In the genomic region with DNA sequence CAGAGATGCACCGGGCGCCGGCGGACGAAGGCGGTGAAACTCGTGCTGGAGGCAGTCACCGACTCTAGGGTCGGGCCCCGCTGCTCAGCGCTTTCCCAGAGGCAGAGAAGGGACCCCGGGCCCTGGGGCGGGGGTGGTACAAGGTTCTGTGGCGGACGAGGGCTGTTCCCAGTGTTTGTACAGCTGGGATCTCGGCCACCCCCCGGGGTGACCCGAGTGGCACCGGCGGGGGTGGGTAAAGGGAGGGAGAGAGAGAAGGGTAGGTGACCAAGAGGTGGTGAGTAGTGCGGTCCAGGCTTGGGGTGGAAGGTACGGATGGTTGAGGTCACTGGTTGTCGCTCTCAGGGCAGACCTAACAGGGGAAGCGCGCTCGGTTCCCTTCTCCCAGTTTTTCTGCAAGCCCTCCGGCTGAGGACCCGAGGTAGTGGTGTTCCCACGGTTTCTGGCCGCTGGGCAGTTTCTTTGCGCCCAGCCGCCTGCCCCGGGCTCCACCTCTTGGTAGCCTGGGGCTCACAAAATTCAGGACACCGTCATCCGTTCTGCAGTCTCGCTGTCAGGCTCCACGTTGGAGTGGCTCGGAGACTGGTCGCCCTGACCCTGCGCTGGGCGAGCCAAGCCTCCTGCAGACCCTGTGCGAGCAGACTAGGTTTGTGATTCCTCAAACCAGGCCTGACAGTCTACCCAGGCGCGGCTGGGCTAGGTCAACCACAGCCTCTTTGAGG, we compare ENCODE assay signal across 8 mouse cellular contexts.
A peak's percentile ranks its signal among the peaks of the same experiment; 100 is the strongest.
DNase-seq lines count a peak whose midpoint lies in the region; ATAC-seq lines count a peak whose summit lies in the region.

No protein-coding gene starts in this region.

- 11% methylated on average over 44 of the region's 44 CpGs for WGBS in heart, embryonic 16.5 days
- 2% methylated on average over 42 of the region's 44 CpGs for WGBS in hindbrain, embryonic 13.5 days
- 1% methylated on average over 44 of the region's 44 CpGs for WGBS in midbrain, embryonic 12.5 days

- intact Hi-C loops in heart, postnatal 36 days (cut with DNase I) = no loop called here

- H3K27me3 ChIP-seq in heart, embryonic 16.5 days (ENCODE audit: control insufficient read depth, insufficient read depth, low read length) = peaks cover 62% of the 10 kb centered on the region
- H3K27me3 ChIP-seq in hindbrain, embryonic 13.5 days = peaks cover 91% of the 10 kb centered on the region
- H3K27me3 ChIP-seq in midbrain, embryonic 12.5 days = peaks cover 85% of the 10 kb centered on the region

- H3K4me2 ChIP-seq in heart, embryonic 16.5 days (ENCODE audit: low read depth, low read length) = peak overlapping the region; percentile 91
- peak overlapping the region; percentile 86 for H3K4me2 ChIP-seq in hindbrain, embryonic 13.5 days
- peak overlapping the region; percentile 84 for H3K4me2 ChIP-seq in midbrain, embryonic 12.5 days (replicated peaks)

- ATAC-seq in heart, embryonic 16.5 days (replicated peaks; ENCODE audit: extremely low read depth, insufficient read depth, low FRiP score) = no peak
- peak; percentile 52 for ATAC-seq in hindbrain, embryonic 13.5 days (ENCODE audit: low FRiP score)
- ATAC-seq in midbrain, embryonic 12.5 days (ENCODE audit: low FRiP score, low read depth) = peak; percentile 64
- no peak for ATAC-seq in activated CD4-positive, CD25-positive, alpha-beta regulatory T cell, adult 4 months

- H3K27ac ChIP-seq in heart, embryonic 16.5 days (ENCODE audit: low read length) = no peak overlapping the region
- no peak overlapping the region for H3K27ac ChIP-seq in hindbrain, embryonic 13.5 days
- H3K27ac ChIP-seq in midbrain, embryonic 12.5 days (replicated peaks) = peak overlapping the region; percentile 35

- peak overlapping the region; percentile 57 for H3K9ac ChIP-seq in heart, embryonic 16.5 days (ENCODE audit: low read length)
- H3K9ac ChIP-seq in hindbrain, embryonic 13.5 days = peak overlapping the region; percentile 63
- peak overlapping the region; percentile 60 for H3K9ac ChIP-seq in midbrain, embryonic 12.5 days (replicated peaks)

- no peak for DNase-seq in heart, postnatal 36 days
- peak; percentile 72 for DNase-seq in embryo, embryonic 9.5 days (ENCODE audit: extremely low spot score)
- DNase-seq in left cerebral cortex, adult 8-10 months (ENCODE audit: low spot score in 2 of 2) = no peak
- no peak for DNase-seq in layer of hippocampus, postnatal 10 days (ENCODE audit: low spot score in 2 of 2)

- peak overlapping the region; percentile 58 for H3K4me3 ChIP-seq in heart, embryonic 16.5 days (ENCODE audit: low read length)
- peak overlapping the region; percentile 45 for H3K4me3 ChIP-seq in hindbrain, embryonic 13.5 days
- H3K4me3 ChIP-seq in midbrain, embryonic 12.5 days = peak overlapping the region; percentile 49

- peaks cover 12% of the 10 kb centered on the region for H3K4me1 ChIP-seq in heart, embryonic 16.5 days (ENCODE audit: control insufficient read depth, insufficient read depth, low read length)
- H3K4me1 ChIP-seq in hindbrain, embryonic 13.5 days (replicated peaks) = peaks cover 21% of the 10 kb centered on the region
- peaks cover 21% of the 10 kb centered on the region for H3K4me1 ChIP-seq in midbrain, embryonic 12.5 days

- no peaks in the 10 kb centered on the region for H3K36me3 ChIP-seq in heart, embryonic 16.5 days (ENCODE audit: control insufficient read depth, insufficient read depth)
- H3K36me3 ChIP-seq in hindbrain, embryonic 13.5 days = no peaks in the 10 kb centered on the region
- H3K36me3 ChIP-seq in midbrain, embryonic 12.5 days = no peaks in the 10 kb centered on the region

- no peaks in the 10 kb centered on the region for H3K9me3 ChIP-seq in heart, embryonic 16.5 days (replicated peaks; ENCODE audit: control insufficient read depth, low read length)
- no peaks in the 10 kb centered on the region for H3K9me3 ChIP-seq in hindbrain, embryonic 13.5 days
- H3K9me3 ChIP-seq in midbrain, embryonic 12.5 days = no peaks in the 10 kb centered on the region

Comparison
In these comparisons a context has a peak if more than half of its experiments do, and no peak if none do; other contexts are left out.
1. ATAC-seq: peak in hindbrain, embryonic 13.5 days (single experiment) and midbrain, embryonic 12.5 days (single experiment); none in heart, embryonic 16.5 days (single experiment) and activated CD4-positive, CD25-positive, alpha-beta regulatory T cell, adult 4 months (single experiment).
2. Peak in every context shown above with its lines, with median percentiles within 50 percentile points of each other: H3K4me2 ChIP-seq, H3K4me3 ChIP-seq and H3K9ac ChIP-seq.